Mouse (Mus musculus) myocyte (in vitro differentiated cells): ENCODE results near the gene Keap1. TPM values are rescaled to one million over a fixed set of nuclear protein-coding genes. Genes with fewer than 3 reads are reported as not detected.
A peak's percentile ranks its signal among the peaks of the same experiment; 100 is the strongest.

Source experiments
- H3K27me3 ChIP-seq: one replicate; pipeline ENCODE4 v1.6.1; 2011; ENCODE audit not compliant: control insufficient read depth, insufficient read depth, insufficient read length
- H3K36me3 ChIP-seq: one replicate; pipeline ENCODE4 v1.6.1; 2011; ENCODE audit not compliant: control insufficient read depth, insufficient read depth
- H3K4me2 ChIP-seq: one replicate; pipeline ENCODE4 v1.6.1; 2011; ENCODE audit warnings: low read depth, control low read depth
- H3K4me3 ChIP-seq: one replicate; pipeline ENCODE4 v1.5.1; 2011; ENCODE audit warnings: mild to moderate bottlenecking, control low read depth, moderate library complexity
- H3K79me2 ChIP-seq: one replicate; pipeline ENCODE4 v1.6.1; 2011; ENCODE audit not compliant: control insufficient read depth, insufficient read depth
- H3ac ChIP-seq: one replicate; pipeline ENCODE4 v1.6.1; 2011; ENCODE audit not compliant: control insufficient read depth, insufficient read length
- CEBPB ChIP-seq: IDR thresholded peaks from 2 replicates; pipeline ENCODE4 v1.6.1; 2011; ENCODE audit warnings: mild to moderate bottlenecking, moderate library complexity; ENCODE audit not compliant: poor library complexity, insufficient read depth, severe bottlenecking
- E2F4 ChIP-seq: IDR thresholded peaks from one replicate; pipeline ENCODE4 v1.6.1; 2011; ENCODE audit warnings: mild to moderate bottlenecking, control low read depth, moderate library complexity; ENCODE audit not compliant: insufficient read depth
- MAX ChIP-seq: IDR thresholded peaks from one replicate; pipeline ENCODE4 v1.6.1; 2011; ENCODE audit warnings: low read depth, mild to moderate bottlenecking, control low read depth
- MYOD1 ChIP-seq, 3 experiments: IDR thresholded peaks; one replicate each; pipeline ENCODE4 v1.6.1; 2011; ENCODE audit warnings: control low read depth in 2 of 3, low read depth in 2 of 3, mild to moderate bottlenecking in 2 of 3, moderate library complexity in 1 of 3; ENCODE audit not compliant: insufficient read length in 2 of 3, control insufficient read depth in 1 of 3
- MYOG ChIP-seq, 3 experiments: IDR thresholded peaks; one replicate each; pipeline ENCODE4 v1.6.1; 2011; ENCODE audit warnings: control low read depth in 2 of 3, low read depth in 2 of 3, mild to moderate bottlenecking in 2 of 3; ENCODE audit not compliant: insufficient read length in 2 of 3, control insufficient read depth in 1 of 3, insufficient read depth in 1 of 3
- POLR2A ChIP-seq: IDR thresholded peaks from one replicate; pipeline ENCODE4 v1.6.1; 2011; ENCODE audit warnings: low read depth, mild to moderate bottlenecking, control low read depth, moderate library complexity; ENCODE audit not compliant: insufficient read length
- POLR2AphosphoS2 ChIP-seq: IDR thresholded peaks from one replicate; pipeline ENCODE4 v1.6.1; 2011; ENCODE audit warnings: low read depth, control low read depth; ENCODE audit not compliant: insufficient read length
- REST ChIP-seq: IDR thresholded peaks from one replicate; pipeline ENCODE4 v1.6.1; 2011; ENCODE audit warnings: mild to moderate bottlenecking, control low read depth, moderate library complexity; ENCODE audit not compliant: insufficient read depth, insufficient read length
- SRF ChIP-seq: IDR thresholded peaks from one replicate; pipeline ENCODE4 v1.6.1; 2011; ENCODE audit warnings: low read depth; ENCODE audit not compliant: control insufficient read depth, insufficient read length
- TCF12 ChIP-seq: IDR thresholded peaks from one replicate; pipeline ENCODE4 v1.6.1; 2011; ENCODE audit warnings: mild to moderate bottlenecking, control low read depth; ENCODE audit not compliant: poor library complexity, insufficient read depth, severe bottlenecking
- TCF3 ChIP-seq: IDR thresholded peaks from one replicate; pipeline ENCODE4 v1.6.1; 2011; ENCODE audit warnings: low read depth, control low read depth; ENCODE audit not compliant: insufficient read length
- USF1 ChIP-seq: IDR thresholded peaks from one replicate; pipeline ENCODE4 v1.6.1; 2011; ENCODE audit warnings: low read depth, mild to moderate bottlenecking, control low read depth, moderate library complexity
- polyA plus RNA-seq: library from polyadenylated mRNA; unstranded; fragments of >200 nt; fragmentation: generic; extraction: Trizol; gene quantifications from one replicate; pipeline ENCODE4 v1.2.1, GENCODE M21; 2012; ENCODE audit warnings: missing spikeins

Gene Keap1
- polyA plus RNA-seq, 1 experiment = 34.1 TPM

GRCm38 (mm10) chr9:21190670-21191069 lies 48.5 kb downstream of the Keap1 start:
- TF ChIP-seq MYOD1 (IDR thresholded peaks at IDR 0.05; ENCODE audit: control insufficient read depth in 1 of 3, insufficient read length in 2 of 3, low read depth in 2 of 3) (no peak), POLR2AphosphoS2 (no peak), TCF3 (no peak), MAX (no peak), CEBPB (no peak), TCF12 (no peak), REST (no peak), POLR2A (no peak), E2F4 (no peak), SRF (no peak), MYOG (IDR thresholded peaks at IDR 0.05; ENCODE audit: control insufficient read depth in 1 of 3, insufficient read depth in 1 of 3, insufficient read length in 2 of 3, low read depth in 2 of 3) (no peak), USF1 (no peak)
- no peaks in the 10 kb centered on the region for H3K27me3 ChIP-seq
- H3ac ChIP-seq = no peak overlapping the region
- no peak overlapping the region for H3K4me2 ChIP-seq
- H3K79me2 ChIP-seq = no peaks in the 10 kb centered on the region
- H3K4me3 ChIP-seq = no peak overlapping the region
- no peaks in the 10 kb centered on the region for H3K36me3 ChIP-seq

GRCm38 (mm10) chr9:21189905-21190304 lies 49.3 kb downstream of the Keap1 start:
- no peak overlapping the region for H3K4me3 ChIP-seq
- no peak overlapping the region for H3K4me2 ChIP-seq
- TF ChIP-seq MYOD1 (IDR thresholded peaks at IDR 0.05; ENCODE audit: control insufficient read depth in 1 of 3, insufficient read length in 2 of 3, low read depth in 2 of 3) (no peak), TCF12 (no peak), TCF3 (no peak), E2F4 (no peak), MAX (no peak), MYOG (IDR thresholded peaks at IDR 0.05; ENCODE audit: control insufficient read depth in 1 of 3, insufficient read depth in 1 of 3, insufficient read length in 2 of 3, low read depth in 2 of 3) (no peak), CEBPB (no peak), POLR2A (no peak), REST (no peak), POLR2AphosphoS2 (no peak), USF1 (no peak), SRF (no peak)
- no peak overlapping the region for H3ac ChIP-seq
- no peaks in the 10 kb centered on the region for H3K36me3 ChIP-seq
- H3K79me2 ChIP-seq = no peaks in the 10 kb centered on the region
- H3K27me3 ChIP-seq = no peaks in the 10 kb centered on the region

- no peak for TF ChIP-seq POLR2AphosphoS2
- Histone ChIP-seq H3K27me3 (no peaks in the 10 kb centered on the region), H3ac (no peak overlapping the region), H3K4me3 (no peak overlapping the region), H3K36me3 (no peaks in the 10 kb centered on the region), H3K79me2 (no peaks in the 10 kb centered on the region), H3K4me2 (no peak overlapping the region)
Measured at GRCm38 (mm10) chr9:21185436-21185835, 53.7 kb downstream of the Keap1 start.

DNA sequence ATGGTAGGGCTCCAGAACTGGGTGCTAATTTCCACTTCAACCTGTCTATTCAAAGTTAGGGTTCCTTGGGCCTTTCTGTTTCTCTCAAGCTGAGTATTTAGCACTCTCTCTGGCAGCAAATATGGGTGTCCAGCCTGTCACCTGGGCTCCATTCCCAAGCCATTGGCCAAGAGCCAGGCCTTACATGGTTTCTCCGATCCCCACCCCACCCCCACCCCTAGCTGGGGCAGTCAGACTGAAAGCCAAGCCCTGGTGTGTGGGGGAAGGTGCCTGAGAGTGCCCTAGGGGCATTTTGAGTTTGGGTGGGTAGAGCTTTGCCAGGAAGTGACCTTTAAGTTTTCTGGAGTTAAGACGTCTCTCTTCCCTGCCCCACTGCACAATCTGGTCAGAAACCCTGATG lies 54.4 kb downstream of the Keap1 start:
- Histone ChIP-seq H3K4me3 (peak overlapping the region; percentile 7), H3K36me3 (no peaks in the 10 kb centered on the region), H3K4me2 (peak overlapping the region; percentile 76), H3K27me3 (no peaks in the 10 kb centered on the region), H3ac (no peak overlapping the region), H3K79me2 (no peaks in the 10 kb centered on the region)
- TF ChIP-seq POLR2AphosphoS2 (no peak), MYOG (IDR thresholded peaks at IDR 0.05; ENCODE audit: control insufficient read depth in 1 of 3, insufficient read depth in 1 of 3, insufficient read length in 2 of 3, low read depth in 2 of 3) (no peak), MYOD1 (IDR thresholded peaks at IDR 0.05; ENCODE audit: control insufficient read depth in 1 of 3, insufficient read length in 2 of 3, low read depth in 2 of 3) (no peak), SRF (no peak), TCF3 (no peak), POLR2A (no peak), E2F4 (no peak)

GRCm38 (mm10) chr9:21183905-21184413 lies 55.2 kb downstream of the Keap1 start:
- Histone ChIP-seq H3K27me3 (no peaks in the 10 kb centered on the region), H3K4me3 (peak overlapping the region; percentile 7), H3K36me3 (no peaks in the 10 kb centered on the region), H3K4me2 (peak overlapping the region; percentile 76), H3ac (no peak overlapping the region), H3K79me2 (no peaks in the 10 kb centered on the region)
- TF ChIP-seq MYOG (IDR thresholded peaks at IDR 0.05; ENCODE audit: control insufficient read depth in 1 of 3, insufficient read depth in 1 of 3, insufficient read length in 2 of 3, low read depth in 2 of 3) (peak in 2 of 3 experiments; percentile 64 to 73), CEBPB (no peak), POLR2A (peak; percentile 36), USF1 (no peak), POLR2AphosphoS2 (no peak), SRF (no peak), REST (no peak), E2F4 (no peak), MYOD1 (IDR thresholded peaks at IDR 0.05; ENCODE audit: control insufficient read depth in 1 of 3, insufficient read length in 2 of 3, low read depth in 2 of 3) (peak in 1 of 3 experiments; percentile 76), TCF12 (no peak), MAX (no peak), TCF3 (no peak)
